Mouse (Mus musculus) forebrain, embryonic 15.5 days (tissue): ENCODE measurements at regions not wholly inside any gene's neighbourhood (a gene's known extent, or its start where the extent isn't known, plus 50 kb on each side); places are given as distances from the start of the nearest gene placed in this dataset.

ENCODE experiments used
- ATAC-seq: fragments of 200-750 bp; cut with Nextera tagmentation; replicated peaks from 2 replicates; pipeline ENCODE4 v1.8.0; 2017; ENCODE audit warnings: mild to moderate bottlenecking, moderate TSS enrichment, moderate library complexity
- H3K27ac ChIP-seq: fragments of 300-500 bp; sonication (generic); replicated peaks from 2 replicates; pipeline ENCODE4 v1.5.1; 2015; ENCODE audit warnings: mild to moderate bottlenecking, inconsistent platforms
- H3K27me3 ChIP-seq: fragments of 300-500 bp; sonication (generic); 2 replicates; pipeline ENCODE4 v1.6.1; 2015; ENCODE audit warnings: inconsistent platforms
- H3K36me3 ChIP-seq: fragments of 300-500 bp; sonication (generic); 2 replicates; pipeline ENCODE4 v1.6.1; 2015; ENCODE audit warnings: mild to moderate bottlenecking, inconsistent platforms
- H3K4me1 ChIP-seq: fragments of 300-500 bp; sonication (generic); 2 replicates; pipeline ENCODE4 v1.6.1; 2015; ENCODE audit warnings: inconsistent platforms
- H3K4me2 ChIP-seq: fragments of 300-500 bp; sonication (generic); replicated peaks from 2 replicates; pipeline ENCODE4 v1.6.1; 2015; ENCODE audit warnings: mild to moderate bottlenecking, inconsistent platforms
- H3K4me3 ChIP-seq: fragments of 300-500 bp; sonication (generic); 2 replicates; pipeline ENCODE4 v1.5.1; 2015; ENCODE audit warnings: mild to moderate bottlenecking, inconsistent platforms
- H3K9ac ChIP-seq: fragments of 300-500 bp; sonication (generic); replicated peaks from 2 replicates; pipeline ENCODE4 v1.6.1; 2015; ENCODE audit warnings: mild to moderate bottlenecking, inconsistent platforms
- H3K9me3 ChIP-seq: fragments of 300-500 bp; sonication (generic); 2 replicates; pipeline ENCODE4 v1.6.1; 2016; ENCODE audit warnings: inconsistent platforms
- WGBS: fragments of 180-500 bp; shearing (Covaris S2); methylation state at CpG from one replicate; pipeline ENCODE4 v1.1.7; 2015; ENCODE audit warnings: mixed read lengths; 5-methylcytosine and 5-hydroxymethylcytosine counted together

- Histone ChIP-seq H3K36me3 (no peaks in the 10 kb centered on the region), H3K4me2 (no peak overlapping the region), H3K9ac (no peak overlapping the region), H3K27me3 (no peaks in the 10 kb centered on the region), H3K27ac (no peak overlapping the region), H3K4me3 (no peak overlapping the region), H3K4me1 (0 out of 2 replicates have a peak, but pooled peaks cover 3% of the 10 kb centered on the region), H3K9me3 (no peaks in the 10 kb centered on the region)
- no peak for ATAC-seq
- WGBS, result 95% methylated on average over 12 of the region's 12 CpGs
Measured at GRCm38 (mm10) chr17:85508386-85508785, 105.0 kb upstream of the Six3 start.

DNA sequence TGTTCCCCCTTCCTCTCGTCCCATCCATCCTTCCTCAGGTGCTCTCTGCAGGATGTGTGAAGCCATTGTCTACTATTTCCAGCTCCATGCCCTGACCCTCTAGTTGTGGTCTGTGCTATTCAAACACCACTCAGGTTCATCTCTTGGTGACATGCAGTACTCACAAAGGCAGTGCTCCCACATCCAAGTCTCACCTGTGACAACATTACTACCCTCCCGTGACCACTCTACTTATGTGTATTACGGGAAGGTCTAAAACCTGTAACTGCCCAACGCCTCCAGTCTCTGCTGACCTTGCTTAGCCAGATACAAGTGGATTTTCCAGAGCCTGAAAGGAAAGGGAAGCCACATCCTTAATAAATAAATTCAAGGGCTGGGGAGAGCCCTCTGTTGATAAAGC is 100.4 kb upstream of the Six3 start:
- WGBS, result 93% methylated on average over 4 of the region's 4 CpGs

DNA sequence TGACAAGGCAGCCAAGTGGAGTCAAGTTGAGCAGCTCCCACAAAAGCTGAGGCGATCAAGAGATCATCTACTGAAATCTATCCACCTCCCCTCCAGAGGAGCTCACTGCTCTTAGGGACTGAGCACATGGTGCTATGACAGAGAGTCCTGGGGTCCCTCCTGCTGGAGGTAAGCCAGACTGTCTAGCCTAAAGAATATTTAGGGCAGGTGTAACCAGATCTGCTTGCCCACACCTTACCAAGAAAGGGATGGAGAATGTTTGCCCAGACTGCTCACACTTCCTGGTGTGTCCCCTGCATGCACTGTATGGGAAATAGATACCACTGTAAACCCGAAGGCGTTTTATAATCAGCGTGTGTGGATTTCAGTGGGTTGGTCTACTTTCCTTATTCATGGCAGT is 99.5 kb upstream of the Six3 start:
- H3K27ac ChIP-seq, result no peak overlapping the region
- no peak overlapping the region for H3K9ac ChIP-seq
- H3K4me3 ChIP-seq, result no peak overlapping the region
- no peaks in the 10 kb centered on the region for H3K27me3 ChIP-seq
- no peaks in the 10 kb centered on the region for H3K36me3 ChIP-seq
- no peaks in the 10 kb centered on the region for H3K4me1 ChIP-seq
- no peaks in the 10 kb centered on the region for H3K9me3 ChIP-seq
- H3K4me2 ChIP-seq, result no peak overlapping the region
- WGBS, result 92% methylated on average over 4 of the region's 4 CpGs
- ATAC-seq, result no peak

More for the DNA sequence above, 100.4 kb upstream of the Six3 start:
- Histone ChIP-seq H3K4me1 (no peaks in the 10 kb centered on the region), H3K9me3 (no peaks in the 10 kb centered on the region), H3K27me3 (no peaks in the 10 kb centered on the region), H3K36me3 (no peaks in the 10 kb centered on the region), H3K4me2 (no peak overlapping the region), H3K27ac (no peak overlapping the region), H3K9ac (no peak overlapping the region), H3K4me3 (no peak overlapping the region)
- no peak for ATAC-seq

- H3K9me3 ChIP-seq, result no peaks in the 10 kb centered on the region
- no peak overlapping the region for H3K9ac ChIP-seq
- no peaks in the 10 kb centered on the region for H3K27me3 ChIP-seq
- WGBS, result 79% methylated on average over 7 of the region's 7 CpGs
- H3K36me3 ChIP-seq, result no peaks in the 10 kb centered on the region
- no peak overlapping the region for H3K27ac ChIP-seq
- ATAC-seq, result no peak
- H3K4me3 ChIP-seq, result no peak overlapping the region
- no peaks in the 10 kb centered on the region for H3K4me1 ChIP-seq
- no peak overlapping the region for H3K4me2 ChIP-seq
Measured at GRCm38 (mm10) chr17:85514396-85514795, 99.0 kb upstream of the Six3 start.

- no peak overlapping the region for H3K27ac ChIP-seq
Measured at GRCm38 (mm10) chr17:85517301-85517700, 96.1 kb upstream of the Six3 start.

DNA sequence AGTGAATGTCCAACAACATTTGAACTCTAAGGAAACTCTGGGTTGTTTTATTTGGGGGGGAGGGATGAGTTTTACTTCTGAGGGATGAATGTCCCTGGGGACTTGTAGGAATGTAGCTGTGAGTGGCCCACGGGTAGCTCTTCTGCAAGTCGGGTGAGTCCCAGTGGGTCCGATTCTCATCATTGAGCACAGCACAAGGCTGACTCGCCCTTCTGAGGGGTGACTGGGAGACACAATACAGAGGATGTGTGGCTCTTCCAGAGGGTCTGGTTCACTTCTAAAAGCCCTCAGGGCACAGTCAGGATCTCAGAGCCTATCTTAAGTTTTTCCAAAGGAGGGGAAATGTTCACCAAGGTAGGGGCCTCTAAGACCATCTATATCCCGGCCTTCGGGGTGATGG is 94.9 kb upstream of the Six3 start:
- ATAC-seq, result no peak
- Histone ChIP-seq H3K4me1 (no peaks in the 10 kb centered on the region), H3K4me3 (no peak overlapping the region), H3K27ac (no peak overlapping the region), H3K36me3 (no peaks in the 10 kb centered on the region), H3K9ac (no peak overlapping the region), H3K27me3 (no peaks in the 10 kb centered on the region), H3K4me2 (no peak overlapping the region), H3K9me3 (no peaks in the 10 kb centered on the region)
- 92% methylated on average over 6 of the region's 6 CpGs for WGBS

More at GRCm38 (mm10) chr17:85517301-85517700, 96.1 kb upstream of the Six3 start:
- H3K4me3 ChIP-seq, result no peak overlapping the region
- no peaks in the 10 kb centered on the region for H3K4me1 ChIP-seq
- H3K4me2 ChIP-seq, result no peak overlapping the region
- WGBS, result 85% methylated on average over 3 of the region's 3 CpGs
- no peaks in the 10 kb centered on the region for H3K9me3 ChIP-seq
- H3K9ac ChIP-seq, result no peak overlapping the region
- no peak for ATAC-seq
- H3K36me3 ChIP-seq, result no peaks in the 10 kb centered on the region
- H3K27me3 ChIP-seq, result no peaks in the 10 kb centered on the region

GRCm38 (mm10) chr17:85527327-85527698 is 86.1 kb upstream of the Six3 start:
- WGBS, result 19% methylated on average over 7 of the region's 7 CpGs

GRCm38 (mm10) chr17:85528105-85529004 is 85.1 kb upstream of the Six3 start:
- 30% methylated on average over 20 of the region's 20 CpGs for WGBS
- no peak for ATAC-seq
- H3K36me3 ChIP-seq, result no peaks in the 10 kb centered on the region
- H3K4me1 ChIP-seq, result 0 out of 2 replicates have a peak, but pooled peaks cover 5% of the 10 kb centered on the region
- H3K9ac ChIP-seq, result no peak overlapping the region
- peaks cover 7% of the 10 kb centered on the region; the same call in 1 of the 2 replicates for H3K27me3 ChIP-seq
- no peaks in the 10 kb centered on the region for H3K9me3 ChIP-seq
- H3K4me2 ChIP-seq, result no peak overlapping the region
- no peak overlapping the region for H3K27ac ChIP-seq
- H3K4me3 ChIP-seq, result no peak overlapping the region

More at GRCm38 (mm10) chr17:85527327-85527698, 86.1 kb upstream of the Six3 start:
- Histone ChIP-seq H3K4me3 (no peak overlapping the region), H3K27ac (no peak overlapping the region), H3K27me3 (peaks cover 7% of the 10 kb centered on the region; the same call in 1 of the 2 replicates), H3K9me3 (no peaks in the 10 kb centered on the region), H3K4me2 (no peak overlapping the region), H3K4me1 (0 out of 2 replicates have a peak, but pooled peaks cover 5% of the 10 kb centered on the region), H3K9ac (no peak overlapping the region), H3K36me3 (no peaks in the 10 kb centered on the region)
- no peak for ATAC-seq

- Histone ChIP-seq H3K9ac (no peak overlapping the region), H3K4me3 (no peak overlapping the region), H3K27me3 (no peaks in the 10 kb centered on the region), H3K4me2 (no peak overlapping the region), H3K27ac (no peak overlapping the region), H3K36me3 (no peaks in the 10 kb centered on the region), H3K4me1 (no peaks in the 10 kb centered on the region), H3K9me3 (peaks cover 5% of the 10 kb centered on the region; the same call in 1 of the 2 replicates)
- ATAC-seq, result no peak
- WGBS, result 94% methylated on average over 3 of the region's 3 CpGs
Measured at GRCm38 (mm10) chr17:85536311-85536710, 77.1 kb upstream of the Six3 start.

DNA sequence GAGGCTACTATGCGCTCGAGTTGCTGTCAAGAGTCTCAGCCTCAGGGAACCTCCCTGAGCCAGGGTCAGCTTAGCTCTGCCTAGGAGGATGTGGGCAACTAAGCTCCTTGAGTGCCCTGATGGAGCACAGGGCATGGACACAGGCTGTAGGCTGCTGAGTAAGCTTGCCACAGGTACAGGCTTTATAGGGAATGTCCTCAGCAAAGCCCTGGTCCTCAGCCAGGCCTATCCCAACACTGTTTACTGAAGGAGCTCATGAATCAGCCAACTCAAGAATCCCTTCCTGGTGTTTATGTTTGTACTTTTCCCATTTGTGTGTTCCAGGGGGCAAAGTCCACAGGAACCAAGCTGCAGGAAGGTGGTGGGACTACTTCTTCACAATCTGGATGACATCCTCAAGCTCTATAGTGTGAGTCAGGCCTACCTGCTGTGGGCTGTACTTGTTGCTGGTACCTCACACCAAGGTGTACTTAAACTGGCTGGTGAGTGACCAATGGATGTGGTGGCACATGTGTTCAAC is 72.1 kb upstream of the Six3 start:
- no peak for ATAC-seq
- Histone ChIP-seq H3K27me3 (no peaks in the 10 kb centered on the region), H3K4me3 (no peak overlapping the region), H3K9me3 (peaks cover 5% of the 10 kb centered on the region; the same call in 1 of the 2 replicates), H3K27ac (no peak overlapping the region), H3K4me1 (no peaks in the 10 kb centered on the region), H3K36me3 (no peaks in the 10 kb centered on the region), H3K9ac (no peak overlapping the region), H3K4me2 (no peak overlapping the region)
- WGBS, result 88% methylated on average over 2 of the region's 2 CpGs

- Histone ChIP-seq H3K4me3 (no peak overlapping the region), H3K4me2 (no peak overlapping the region), H3K27ac (no peak overlapping the region), H3K9me3 (no peaks in the 10 kb centered on the region), H3K36me3 (no peaks in the 10 kb centered on the region), H3K9ac (no peak overlapping the region), H3K27me3 (no peaks in the 10 kb centered on the region), H3K4me1 (no peaks in the 10 kb centered on the region)
- ATAC-seq, result no peak
- 87% methylated on average over 5 of the region's 5 CpGs for WGBS
Measured at GRCm38 (mm10) chr17:85548061-85548460, 65.3 kb upstream of the Six3 start.

GRCm38 (mm10) chr17:85561006-85561405 is 52.4 kb upstream of the Six3 start:
- H3K9me3 ChIP-seq, result no peaks in the 10 kb centered on the region
- H3K27ac ChIP-seq, result no peak overlapping the region
- H3K4me1 ChIP-seq, result peaks cover 4% of the 10 kb centered on the region; the same call in 1 of the 2 replicates
- no peaks in the 10 kb centered on the region for H3K36me3 ChIP-seq
- no peak for ATAC-seq
- WGBS, result 87% methylated on average over 6 of the region's 6 CpGs
- 0 out of 2 replicates have a peak, but pooled peaks cover 3% of the 10 kb centered on the region for H3K27me3 ChIP-seq
- no peak overlapping the region for H3K9ac ChIP-seq
- no peak overlapping the region for H3K4me2 ChIP-seq
- H3K4me3 ChIP-seq, result no peak overlapping the region
